Mouse (Mus musculus): ENCODE data around the gene Foxe3. TPM values are rescaled to one million over a fixed set of nuclear protein-coding genes. Genes with fewer than 3 reads are reported as not detected.

The Foxe3 gene
- total RNA-seq, 2 experiments from 2014 or later: not detected

GRCm38 (mm10) chr4:114917091-114917490, 8.7 kb downstream of the Foxe3 start:
- no peak for DNase-seq (ENCODE audit: low spot score in 2 of 2)

- DNase-seq (ENCODE audit: low spot score in 2 of 2): no peak
Observed at GRCm38 (mm10) chr4:114916056-114916455, 9.8 kb downstream of the Foxe3 start.

GRCm38 (mm10) chr4:114913594-114913962, 12.2 kb downstream of the Foxe3 start:
- peak in 1 of 2 experiments; percentile 73 for DNase-seq (ENCODE audit: low spot score in 2 of 2)

- no peak for DNase-seq (ENCODE audit: low spot score in 2 of 2)
Observed at GRCm38 (mm10) chr4:114912705-114913593, 12.9 kb downstream of the Foxe3 start.

GRCm38 (mm10) chr4:114909602-114910484, 16.0 kb downstream of the Foxe3 start:
- DNase-seq (ENCODE audit: low spot score in 2 of 2): no peak

GRCm38 (mm10) chr4:114908829-114909601, 16.8 kb downstream of the Foxe3 start, which contains the start of gene Foxd2:
Gene Foxd2, minus strand, starts transcription at chr4:114908873.
- DNase-seq (ENCODE audit: low spot score in 2 of 2): peak in 1 of 2 experiments; percentile 51

GRCm38 (mm10) chr4:114907951-114908828, 17.6 kb downstream of the Foxe3 start:
- no peak for DNase-seq (ENCODE audit: low spot score in 2 of 2)

GRCm38 (mm10) chr4:114907056-114907917, 18.5 kb downstream of the Foxe3 start:
- DNase-seq (ENCODE audit: low spot score in 2 of 2): no peak

GRCm38 (mm10) chr4:114905969-114906680, 19.7 kb downstream of the Foxe3 start:
- no peak for DNase-seq (ENCODE audit: low spot score in 2 of 2)

GRCm38 (mm10) chr4:114905501-114905900, 20.3 kb downstream of the Foxe3 start:
- no peak for DNase-seq (ENCODE audit: low spot score in 2 of 2)

- no peak for DNase-seq (ENCODE audit: low spot score in 2 of 2)
Observed at GRCm38 (mm10) chr4:114903422-114903782, 22.4 kb downstream of the Foxe3 start.

- no peak for DNase-seq (ENCODE audit: low spot score in 2 of 2)
Observed at GRCm38 (mm10) chr4:114902641-114903421, 23.0 kb downstream of the Foxe3 start.

- no peak for DNase-seq (ENCODE audit: low spot score in 2 of 2)
Observed at GRCm38 (mm10) chr4:114901643-114902351, 24.0 kb downstream of the Foxe3 start.

GRCm38 (mm10) chr4:114900866-114901642, 24.8 kb downstream of the Foxe3 start:
- peak in 1 of 2 experiments; percentile 49 for DNase-seq (ENCODE audit: low spot score in 2 of 2)

GRCm38 (mm10) chr4:114899885-114900284, 25.9 kb downstream of the Foxe3 start:
- DNase-seq (ENCODE audit: low spot score in 2 of 2): no peak

GRCm38 (mm10) chr4:114897853-114898252, 28.0 kb downstream of the Foxe3 start:
- DNase-seq (ENCODE audit: low spot score in 2 of 2): no peak
